Mouse (Mus musculus) heart, embryonic 13.5 days (tissue): ENCODE results near the gene 1110008L16Rik. TPM values are rescaled to one million over a fixed set of nuclear protein-coding genes. Genes with fewer than 3 reads are reported as not detected.

ENCODE experiments used
- ATAC-seq: fragments of 200-750 bp; cut with Nextera tagmentation; 2 replicates; pipeline ENCODE4 v1.8.0; 2017; ENCODE audit warnings: moderate TSS enrichment; ENCODE audit not compliant: insufficient number of reproducible peaks, low FRiP score, low TSS enrichment; ENCODE audit errors: extremely low read depth
- H3K27ac ChIP-seq: fragments of 300-500 bp; sonication (generic); replicated peaks from 2 replicates; pipeline ENCODE4 v1.5.1; 2015; ENCODE audit warnings: moderate library complexity, mild to moderate bottlenecking, inconsistent platforms
- H3K27me3 ChIP-seq: fragments of 300-500 bp; sonication (generic); replicated peaks from 2 replicates; pipeline ENCODE4 v1.6.1; 2015; ENCODE audit warnings: mild to moderate bottlenecking, inconsistent platforms
- H3K36me3 ChIP-seq: fragments of 300-500 bp; sonication (generic); 2 replicates; pipeline ENCODE4 v1.6.1; 2015; ENCODE audit warnings: mild to moderate bottlenecking, inconsistent platforms
- H3K4me1 ChIP-seq: fragments of 300-500 bp; sonication (generic); 2 replicates; pipeline ENCODE4 v1.6.1; 2015; ENCODE audit warnings: inconsistent platforms
- H3K4me2 ChIP-seq: fragments of 300-500 bp; sonication (generic); 2 replicates; pipeline ENCODE4 v1.6.1; 2015; ENCODE audit warnings: inconsistent platforms, mild to moderate bottlenecking, moderate library complexity
- H3K4me3 ChIP-seq: fragments of 300-500 bp; sonication (generic); 2 replicates; pipeline ENCODE4 v1.5.1; 2015; ENCODE audit warnings: moderate library complexity, mild to moderate bottlenecking, inconsistent platforms
- H3K9ac ChIP-seq: fragments of 300-500 bp; sonication (generic); 2 replicates; pipeline ENCODE4 v1.6.1; 2015; ENCODE audit warnings: inconsistent platforms, mild to moderate bottlenecking, moderate library complexity
- H3K9me3 ChIP-seq: fragments of 300-500 bp; sonication (generic); 2 replicates; pipeline ENCODE4 v1.6.1; 2016; ENCODE audit warnings: inconsistent platforms
- WGBS: fragments of 180-500 bp; shearing (Covaris S2); methylation state at CpG from one replicate; pipeline ENCODE4 v1.1.7; 2015; ENCODE audit warnings: mixed read lengths; 5-methylcytosine and 5-hydroxymethylcytosine counted together
- polyA plus RNA-seq: library from polyadenylated mRNA; unstranded; fragments of >200 nt; fragmentation: Nextera tagmentation; extraction: Ambion mirVana; gene quantifications from 2 replicates; pipeline ENCODE4 v1.2.1, GENCODE M21; 2015

Gene 1110008L16Rik
- polyA plus RNA-seq, 1 experiment from 2014 or later: 10.3 TPM

- H3K4me1 ChIP-seq: peaks cover 16% of the 10 kb centered on the region
- no peak overlapping the region for H3K4me2 ChIP-seq
- no peaks in the 10 kb centered on the region for H3K27me3 ChIP-seq
- H3K36me3 ChIP-seq: no peaks in the 10 kb centered on the region
- peak overlapping the region; percentile 63 for H3K27ac ChIP-seq
- WGBS: 73% methylated on average over 11 of the region's 11 CpGs
- no peak for ATAC-seq
- H3K9ac ChIP-seq: no peak overlapping the region
- H3K4me3 ChIP-seq: no peak overlapping the region
- H3K9me3 ChIP-seq: no peaks in the 10 kb centered on the region
These were observed 44.6 kb downstream of the 1110008L16Rik start for GRCm38 (mm10) chr12:55343998-55344397.

- Histone ChIP-seq H3K9ac (no peak overlapping the region), H3K4me2 (no peak overlapping the region), H3K9me3 (no peaks in the 10 kb centered on the region), H3K4me1 (peaks cover 16% of the 10 kb centered on the region), H3K4me3 (no peak overlapping the region), H3K27ac (peak overlapping the region; percentile 63), H3K27me3 (no peaks in the 10 kb centered on the region), H3K36me3 (no peaks in the 10 kb centered on the region)
- WGBS: 73% methylated on average over 13 of the region's 13 CpGs
- ATAC-seq: no peak
These were observed 45.2 kb downstream of the 1110008L16Rik start for GRCm38 (mm10) chr12:55344583-55344982.

GRCm38 (mm10) chr12:55353423-55353822 is 54.0 kb downstream of the 1110008L16Rik start:
- no peak overlapping the region for H3K27ac ChIP-seq
- ATAC-seq: no peak
- no peak overlapping the region for H3K9ac ChIP-seq
- no peaks in the 10 kb centered on the region for H3K9me3 ChIP-seq
- 68% methylated on average over 6 of the region's 6 CpGs for WGBS
- no peaks in the 10 kb centered on the region for H3K36me3 ChIP-seq
- no peak overlapping the region for H3K4me3 ChIP-seq
- H3K27me3 ChIP-seq: no peaks in the 10 kb centered on the region
- H3K4me1 ChIP-seq: no peaks in the 10 kb centered on the region
- H3K4me2 ChIP-seq: no peak overlapping the region

- no peak for ATAC-seq
- Histone ChIP-seq H3K9me3 (no peaks in the 10 kb centered on the region), H3K36me3 (no peaks in the 10 kb centered on the region), H3K27ac (no peak overlapping the region), H3K27me3 (no peaks in the 10 kb centered on the region), H3K9ac (no peak overlapping the region), H3K4me1 (no peaks in the 10 kb centered on the region), H3K4me2 (no peak overlapping the region), H3K4me3 (no peak overlapping the region)
- 54% methylated on average over 4 of the region's 4 CpGs for WGBS
These were observed 55.5 kb downstream of the 1110008L16Rik start for GRCm38 (mm10) chr12:55354904-55355303.

GRCm38 (mm10) chr12:55357303-55357702 is 57.9 kb downstream of the 1110008L16Rik start:
- H3K27me3 ChIP-seq: no peaks in the 10 kb centered on the region

GRCm38 (mm10) chr12:55360929-55361328 is 61.6 kb downstream of the 1110008L16Rik start:
- Histone ChIP-seq H3K27me3 (no peaks in the 10 kb centered on the region), H3K36me3 (no peaks in the 10 kb centered on the region), H3K27ac (no peak overlapping the region), H3K4me2 (no peak overlapping the region), H3K4me1 (no peaks in the 10 kb centered on the region), H3K4me3 (no peak overlapping the region), H3K9me3 (no peaks in the 10 kb centered on the region), H3K9ac (no peak overlapping the region)
- ATAC-seq: no peak
- WGBS: 74% methylated on average over 5 of the region's 5 CpGs

More at GRCm38 (mm10) chr12:55357303-55357702, 57.9 kb downstream of the 1110008L16Rik start:
- no peaks in the 10 kb centered on the region for H3K4me1 ChIP-seq
- ATAC-seq: no peak
- H3K36me3 ChIP-seq: no peaks in the 10 kb centered on the region
- H3K4me3 ChIP-seq: no peak overlapping the region
- WGBS: 52% methylated on average over 1 of the region's 1 CpGs
- no peaks in the 10 kb centered on the region for H3K9me3 ChIP-seq
- no peak overlapping the region for H3K27ac ChIP-seq
- no peak overlapping the region for H3K4me2 ChIP-seq
- H3K9ac ChIP-seq: no peak overlapping the region

GRCm38 (mm10) chr12:55365083-55365482 is 65.7 kb downstream of the 1110008L16Rik start:
- Histone ChIP-seq H3K4me1 (no peaks in the 10 kb centered on the region), H3K36me3 (no peaks in the 10 kb centered on the region), H3K9me3 (no peaks in the 10 kb centered on the region), H3K9ac (no peak overlapping the region), H3K4me2 (no peak overlapping the region), H3K4me3 (no peak overlapping the region), H3K27me3 (no peaks in the 10 kb centered on the region), H3K27ac (no peak overlapping the region)
- WGBS: 56% methylated on average over 2 of the region's 2 CpGs
- no peak for ATAC-seq

GRCm38 (mm10) chr12:55372424-55373055 is 73.2 kb downstream of the 1110008L16Rik start:
- no peaks in the 10 kb centered on the region for H3K4me1 ChIP-seq
- no peak overlapping the region for H3K27ac ChIP-seq
- H3K36me3 ChIP-seq: no peaks in the 10 kb centered on the region; the same call in 1 of the 2 replicates
- H3K9me3 ChIP-seq: no peaks in the 10 kb centered on the region
- H3K4me2 ChIP-seq: no peak overlapping the region
- H3K9ac ChIP-seq: no peak overlapping the region
- no peak for ATAC-seq
- no peaks in the 10 kb centered on the region for H3K27me3 ChIP-seq
- H3K4me3 ChIP-seq: no peak overlapping the region
- WGBS: 80% methylated on average over 3 of the region's 3 CpGs

GRCm38 (mm10) chr12:55376956-55377609 is 77.7 kb downstream of the 1110008L16Rik start:
- Histone ChIP-seq H3K27ac (no peak overlapping the region), H3K4me1 (no peaks in the 10 kb centered on the region), H3K9me3 (no peaks in the 10 kb centered on the region), H3K4me2 (no peak overlapping the region), H3K9ac (no peak overlapping the region), H3K36me3 (peaks cover 10% of the 10 kb centered on the region), H3K27me3 (no peaks in the 10 kb centered on the region), H3K4me3 (no peak overlapping the region)
- 86% methylated on average over 16 of the region's 16 CpGs for WGBS
- no peak for ATAC-seq

- ATAC-seq: no peak
- Histone ChIP-seq H3K36me3 (peaks cover 12% of the 10 kb centered on the region), H3K27me3 (no peaks in the 10 kb centered on the region), H3K9ac (no peak overlapping the region), H3K4me1 (no peaks in the 10 kb centered on the region), H3K4me2 (no peak overlapping the region), H3K9me3 (no peaks in the 10 kb centered on the region), H3K27ac (no peak overlapping the region), H3K4me3 (no peak overlapping the region)
- WGBS: 73% methylated on average over 6 of the region's 6 CpGs
These were observed 78.2 kb downstream of the 1110008L16Rik start for GRCm38 (mm10) chr12:55377610-55377980.

- Histone ChIP-seq H3K9ac (no peak within 1 kb of the TSS), H3K4me1 (peaks cover 18% of the 10 kb centered on the region), H3K9me3 (no peaks in the 10 kb centered on the region), H3K4me3 (no peak within 1 kb of the TSS), H3K36me3 (peaks cover 9% of the 10 kb centered on the region), H3K27ac (no peak within 1 kb of the TSS), H3K27me3 (no peaks in the 10 kb centered on the region), H3K4me2 (no peak within 1 kb of the TSS)
- WGBS: 64% methylated on average over 10 of the region's 10 CpGs
- ATAC-seq: no peak
These were observed 84.8 kb downstream of the 1110008L16Rik start, which contains the start of gene Psma6 for GRCm38 (mm10) chr12:55384023-55384749. Psma6 (plus strand) TSS chr12:55384222.
